Mouse (Mus musculus) left cerebral cortex, adult 6 months (tissue): ENCODE data around the gene 1110032F04Rik. TPM values are rescaled to one million over a fixed set of nuclear protein-coding genes. Genes with fewer than 3 reads are reported as not detected.

Experiments
- long read RNA-seq, 2 experiments: library from polyadenylated mRNA; unstranded; transcript quantifications; one replicate each; pipeline ENCODE4 v2.0.0; 2019 to 2020
- polyA plus RNA-seq: library from polyadenylated mRNA; unstranded; fragments of <200 nt; fragmentation: Nextera tagmentation; gene quantifications from 2 replicates; pipeline ENCODE4 v1.2.3, GENCODE M21; 2021

Gene 1110032F04Rik
- polyA plus RNA-seq = 3.8 and 18.0 TPM in 2 replicates
- long read RNA-seq, experiment 1, transcript 1110032F04Rik-201 (1 exons, 2,578 nt) = major isoform, 23 of 24 reads
- long read RNA-seq, experiment 1, partial matches to known transcripts = 0 of 24 reads
- long read RNA-seq, experiment 1, other reads (novel, unspliced or antisense) = 1 of 24 reads
- long read RNA-seq, experiment 2, transcript 1110032F04Rik-201 (1 exons, 2,578 nt) = major isoform, 7 of 7 reads
- long read RNA-seq, experiment 2, partial matches to known transcripts = 0 of 7 reads
- long read RNA-seq, experiment 2, other reads (novel, unspliced or antisense) = 0 of 7 reads

GRCm38 (mm10) chr3:68869211-68869690 is at the start of gene 1110032F04Rik:
Gene 1110032F04Rik (plus strand): TSS chr3:68869586.

Other genes starting within 250 kb of the 1110032F04Rik start
- gene Il12a, start 178.9 kb upstream of the 1110032F04Rik start, polyA plus RNA-seq = 5.2 and 5.3 TPM in 2 replicates
- 5.4 and 6.1 TPM in 2 replicates for gene Ift80, start 135.0 kb downstream of the 1110032F04Rik start, polyA plus RNA-seq
- 4.3 and 4.4 TPM in 2 replicates for gene Smc4, start 135.2 kb downstream of the 1110032F04Rik start, polyA plus RNA-seq
- gene Trim59, start 175.2 kb downstream of the 1110032F04Rik start, polyA plus RNA-seq = 6.8 and 8.8 TPM in 2 replicates